Mouse (Mus musculus) ES-CJ7 (cell line): ENCODE measurements at regions not wholly inside any gene's neighbourhood (a gene's known extent, or its start where the extent isn't known, plus 50 kb on each side); places are given as distances from the start of the nearest gene placed in this dataset.
"Not testable (repeated sequence)": the region's sequence is repeated elsewhere in the genome, so short reads cannot be mapped to it uniquely, and the experiment has no call there.

Experiments
- DNase-seq: peaks from one replicate; pipeline ENCODE4 v3.0.0; 2011; ENCODE audit warnings: low read depth, low spot score

- DNase-seq, result no peak
These were observed 129.8 kb upstream of the Adcy2 start for GRCm38 (mm10) chr13:69129056-69129620.

GRCm38 (mm10) chr13:69127522-69127921, 128.2 kb upstream of the Adcy2 start:
- DNase-seq, result no peak

GRCm38 (mm10) chr13:69118743-69119142, 119.4 kb upstream of the Adcy2 start:
- DNase-seq, result not testable (repeated sequence)

GRCm38 (mm10) chr13:69109168-69109567, 109.8 kb upstream of the Adcy2 start:
- DNase-seq, result no peak

GRCm38 (mm10) chr13:69086613-69087012, 87.3 kb upstream of the Adcy2 start:
- peak; percentile 55 for DNase-seq

GRCm38 (mm10) chr13:69070336-69070735, 71.0 kb upstream of the Adcy2 start:
- DNase-seq, result no peak

- no peak for DNase-seq
These were observed 70.5 kb upstream of the Adcy2 start for GRCm38 (mm10) chr13:69069817-69070216.

- DNase-seq, result no peak
These were observed 67.3 kb upstream of the Adcy2 start for GRCm38 (mm10) chr13:69066636-69067035.

GRCm38 (mm10) chr13:69065285-69065684, 65.9 kb upstream of the Adcy2 start:
- DNase-seq, result no peak

- DNase-seq, result no peak
These were observed 63.4 kb upstream of the Adcy2 start for GRCm38 (mm10) chr13:69062692-69063233.

- no peak for DNase-seq
These were observed 62.1 kb upstream of the Adcy2 start for GRCm38 (mm10) chr13:69061436-69061835.
